Mouse (Mus musculus) heart, postnatal 10 days (tissue): ENCODE data around the gene Gal3st2b. TPM values are rescaled to one million over a fixed set of nuclear protein-coding genes. Genes with fewer than 3 reads are reported as not detected.
"Not testable (repeated sequence)": the region's sequence is repeated elsewhere in the genome, so short reads cannot be mapped to it uniquely, and the experiment has no call there.

Experiments
- DNase-seq, 2 experiments: peaks; one replicate each; pipeline ENCODE4 v3.0.0; 2021
- intact Hi-C: fragments of 180-260 bp; cut with DNase I; formaldehyde crosslinking; loops from one replicate; pipeline ENCODE4 v1.15.1; 2025
- total RNA-seq, 2 experiments: library from RNA; stranded (reverse); gene quantifications; 2 replicates each; pipeline ENCODE4 v1.2.3; 2021

Gene Gal3st2b
- total RNA-seq, 2 experiments from 2014 or later: 0.48 to 0.87 TPM

- intact Hi-C loops, DNase-seq: not testable (repeated sequence)
These were observed 57.7 kb downstream of the Gal3st2b start for GRCm38 (mm10) chr1:93975764-93976163.

GRCm38 (mm10) chr1:93978287-93978686 is 60.2 kb downstream of the Gal3st2b start:
- intact Hi-C loops, DNase-seq: not testable (repeated sequence)

- DNase-seq, intact Hi-C loops: not testable (repeated sequence)
These were observed 62.8 kb downstream of the Gal3st2b start for GRCm38 (mm10) chr1:93980932-93981331.

GRCm38 (mm10) chr1:93986167-93986566 is 68.1 kb downstream of the Gal3st2b start:
- intact Hi-C loops: loop anchor here (5.0 kb wide), 1 partner anchor 91 kb away; no protein-coding TSS in a partner anchor
- DNase-seq: no peak

GRCm38 (mm10) chr1:93988786-93989185 is 70.7 kb downstream of the Gal3st2b start:
- intact Hi-C loops: loop anchor here (5.0 kb wide), 1 partner anchor 89 kb away; no protein-coding TSS in a partner anchor
- DNase-seq: no peak

GRCm38 (mm10) chr1:93990209-93990608 is 72.1 kb downstream of the Gal3st2b start, which contains the start of gene Gal3st2c:
Gene Gal3st2c, plus strand, starts transcription at chr1:93990509.
- intact Hi-C loops: not testable (repeated sequence)

GRCm38 (mm10) chr1:93991068-93991467 is 73.0 kb downstream of the Gal3st2b start:
- intact Hi-C loops, DNase-seq: not testable (repeated sequence)

More at GRCm38 (mm10) chr1:93990209-93990608, 72.1 kb downstream of the Gal3st2b start, which contains the start of gene Gal3st2c:
- DNase-seq: not testable (repeated sequence)

- DNase-seq, intact Hi-C loops: not testable (repeated sequence)
These were observed 73.4 kb downstream of the Gal3st2b start for GRCm38 (mm10) chr1:93991491-93991890.

Other genes starting within 250 kb of the Gal3st2b start
- gene Bok, start 232.7 kb upstream of the Gal3st2b start, total RNA-seq: 10 to 100 TPM; 10.2 to 10.4 TPM
- gene Atg4b, start 166.8 kb upstream of the Gal3st2b start, total RNA-seq: 10 to 100 TPM; 46.6 to 55.0 TPM
- gene Thap4, start 163.4 kb upstream of the Gal3st2b start, total RNA-seq: 10 to 100 TPM; 65.3 to 74.0 TPM
- gene Dtymk, start 116.4 kb upstream of the Gal3st2b start, total RNA-seq: 10 to 100 TPM; 43.8 to 46.8 TPM
- 10 to 100 TPM in 1 of 2 experiments, 1 to 10 TPM in 1; 9.8 to 10.4 TPM for gene Ing5, start 114.3 kb upstream of the Gal3st2b start, total RNA-seq
- gene D2hgdh, start 93.4 kb upstream of the Gal3st2b start, total RNA-seq: 10 to 100 TPM; 27.6 to 31.3 TPM
- gene Gal3st2, start 57.0 kb upstream of the Gal3st2b start, total RNA-seq: under 1 TPM; 0.62 to 0.87 TPM
- gene Gal3st2c, start 72.2 kb downstream of the Gal3st2b start, total RNA-seq: under 1 TPM; 0.55 to 0.77 TPM
- not detected for gene Neu4, start 102.1 kb downstream of the Gal3st2b start, total RNA-seq
- gene Pdcd1, start 134.2 kb downstream of the Gal3st2b start, total RNA-seq: not detected